Mouse (Mus musculus): ENCODE measurements around the gene Gpr139.

The Gpr139 gene

DNA sequence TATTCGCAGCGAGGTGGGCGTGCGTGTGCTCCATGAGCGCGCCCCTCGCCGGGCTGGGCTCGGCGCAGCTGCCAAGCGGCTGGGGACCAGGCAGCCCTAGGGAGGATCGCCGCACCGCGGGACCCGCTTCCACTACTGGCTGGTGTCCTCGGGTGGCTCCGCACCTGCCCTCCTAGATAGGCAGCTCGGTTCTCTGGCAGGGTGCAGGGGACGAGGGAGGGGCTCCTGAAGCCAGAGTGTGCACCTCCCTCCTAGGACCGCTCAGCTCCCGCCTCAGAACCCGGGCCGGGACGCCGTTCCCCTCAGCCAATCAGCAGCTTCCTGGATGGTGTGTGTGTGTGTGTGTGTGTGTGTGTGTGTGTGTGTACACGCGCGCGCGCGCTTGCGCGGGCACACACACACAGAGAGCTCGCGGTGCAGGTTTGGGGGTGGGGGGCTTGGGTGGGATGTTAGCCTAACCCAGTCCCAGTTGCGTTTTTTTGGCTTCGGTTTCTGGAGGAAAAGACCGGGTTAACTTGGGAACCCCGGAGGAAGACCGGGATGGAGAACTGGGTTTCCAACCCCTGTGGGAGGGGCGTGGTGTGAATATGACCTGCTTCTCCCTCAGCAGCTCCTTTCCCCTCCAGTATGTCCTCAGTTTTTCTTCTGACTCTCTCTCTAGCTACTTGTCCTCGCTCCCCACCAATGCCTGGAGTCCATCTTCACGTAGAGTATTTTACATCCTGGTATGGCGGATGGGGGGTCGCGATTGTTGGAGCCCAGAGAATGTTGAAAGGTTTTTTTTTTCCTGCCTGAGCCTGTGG lies at the start of gene Gpr139:
Gene Gpr139 (minus strand): TSS at position 263 of the 803 bp plus-strand sequence.
- peak; percentile 62 to 74 for DNase-seq

DNA sequence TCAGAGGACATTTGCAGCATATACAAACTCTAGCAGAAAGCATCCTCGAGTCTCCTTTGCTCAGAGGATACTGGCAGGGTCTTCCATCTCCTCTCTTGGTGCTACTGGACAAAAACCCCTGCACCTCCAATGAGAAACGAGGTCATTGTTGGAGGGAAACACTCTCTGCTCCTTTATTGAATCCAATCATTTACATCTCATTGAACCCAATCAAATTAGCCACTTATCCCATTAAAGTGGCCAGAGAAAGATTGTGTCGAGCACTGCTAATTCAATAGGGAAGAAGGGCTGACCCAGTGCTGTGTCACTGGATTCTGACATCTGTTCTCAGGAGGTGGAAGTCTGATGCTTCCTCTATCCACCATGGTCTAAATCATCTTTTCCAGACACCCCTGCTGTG lies 46.6 kb upstream of the Gpr139 start:
- no peak for DNase-seq

DNA sequence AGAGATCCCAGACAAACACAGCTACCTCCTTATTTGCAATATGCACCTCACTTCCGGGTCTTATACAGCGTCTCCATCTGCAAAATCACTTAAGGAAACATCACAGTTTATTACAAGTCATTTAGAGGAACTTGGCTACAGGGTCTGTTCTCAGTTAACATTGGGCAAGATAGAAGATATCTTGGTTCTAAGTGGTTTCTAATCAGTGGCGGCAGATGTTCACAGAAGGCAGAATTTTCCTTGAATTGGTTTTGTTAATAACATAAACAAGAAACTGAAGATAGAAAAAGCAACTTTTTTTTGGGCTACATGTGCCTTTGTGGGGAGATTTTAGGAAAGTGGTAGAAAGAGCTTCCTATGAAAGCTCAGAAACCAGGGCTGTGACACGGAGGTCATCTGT lies 38.3 kb upstream of the Gpr139 start:
- DNase-seq, result no peak

DNA sequence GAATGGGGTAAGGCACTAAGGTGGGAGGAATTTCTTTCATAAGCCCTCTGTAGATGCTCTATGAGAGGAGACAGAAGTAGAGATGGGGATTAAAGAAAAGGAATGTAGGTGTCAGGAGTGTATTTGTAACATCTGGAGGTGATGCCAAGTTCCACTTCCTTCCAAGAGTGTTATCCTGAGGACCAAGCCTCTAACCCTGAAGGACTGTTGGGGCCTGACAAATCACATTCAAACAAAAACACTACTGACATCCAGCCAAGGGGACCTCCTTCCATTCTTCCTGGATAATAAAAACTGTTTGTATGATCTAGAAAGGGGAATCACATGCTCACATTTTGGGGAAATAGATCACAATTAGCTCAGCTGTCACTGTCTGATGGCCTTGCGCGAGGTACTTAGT lies 34.7 kb upstream of the Gpr139 start:
- no peak for DNase-seq

DNA sequence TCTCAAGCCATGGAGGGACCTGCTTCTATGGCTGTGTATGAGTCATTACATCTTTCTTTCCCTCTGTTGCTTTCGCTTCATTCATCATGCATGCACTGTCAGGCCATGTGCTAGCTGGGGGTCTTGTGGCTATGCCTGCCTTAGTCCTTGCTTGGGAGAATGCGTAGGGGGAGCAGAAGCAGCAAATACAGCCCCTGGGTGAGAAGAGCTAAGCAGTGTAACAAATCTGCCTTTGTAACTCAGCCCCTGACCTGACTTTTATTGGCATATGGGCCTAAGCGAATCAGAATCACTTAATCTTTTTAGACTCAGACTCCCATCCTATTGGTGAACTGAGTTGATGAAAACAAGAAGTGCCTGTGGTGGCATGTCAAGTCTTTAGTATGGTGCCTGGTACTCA lies 22.8 kb upstream of the Gpr139 start:
- no peak for DNase-seq

DNA sequence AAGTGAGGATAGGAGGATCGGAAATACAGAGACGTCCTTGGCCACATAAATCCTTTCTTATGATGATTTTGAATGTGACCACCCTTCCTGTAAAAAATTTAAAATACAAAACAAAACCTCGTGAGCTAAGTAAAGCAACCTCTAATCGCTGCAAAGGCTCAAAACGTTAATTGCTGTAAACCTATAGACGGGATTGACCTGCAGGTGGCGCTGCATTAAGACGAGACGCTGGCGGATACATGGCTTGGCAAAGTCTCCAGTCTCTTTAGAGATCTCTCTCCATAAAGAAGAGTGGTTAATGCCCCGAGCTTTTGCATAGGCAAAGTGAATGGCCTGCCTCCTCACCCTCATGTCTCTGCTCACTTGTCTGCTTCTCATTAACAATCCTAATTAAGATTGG lies 2.0 kb upstream of the Gpr139 start:
- DNase-seq, result peak; percentile 67 to 85

DNA sequence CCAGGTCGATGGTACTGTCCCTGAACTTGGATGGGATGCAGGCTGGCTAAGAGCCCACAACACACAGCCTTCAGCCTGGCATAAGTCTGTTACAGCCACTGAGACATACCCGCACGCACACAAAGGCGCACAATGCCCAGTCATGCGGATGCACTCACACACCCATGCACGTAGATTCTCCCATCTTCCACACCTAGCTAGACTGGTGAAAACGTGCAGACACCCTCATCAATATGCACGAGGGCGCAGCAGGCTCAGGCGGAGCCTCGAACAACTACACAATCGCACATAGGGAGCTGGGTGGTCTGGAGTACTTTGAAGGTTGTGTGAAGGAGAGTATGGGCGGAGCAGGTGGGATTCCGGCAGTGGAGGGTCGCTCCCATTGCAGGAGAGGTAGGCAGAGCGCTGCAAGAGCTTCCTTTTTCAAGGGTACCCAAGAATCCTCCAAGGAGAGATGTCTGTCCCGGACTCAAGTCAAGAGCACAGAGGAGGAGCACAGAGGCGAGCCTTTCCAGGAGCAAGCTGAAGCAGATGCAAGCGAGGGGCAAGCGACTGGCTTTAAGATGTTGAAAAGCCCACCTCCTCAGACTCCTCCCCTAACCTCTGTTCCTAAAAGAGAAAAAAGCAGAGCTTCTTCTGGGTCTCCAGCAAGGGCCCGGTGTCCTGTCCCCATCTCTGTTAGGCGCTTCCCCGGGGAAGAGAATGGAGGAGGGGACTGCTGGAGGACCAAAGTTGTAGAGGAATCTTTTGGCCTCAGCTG lies 958 bp upstream of the Gpr139 start:
- peak; percentile 38 to 41 for DNase-seq

DNA sequence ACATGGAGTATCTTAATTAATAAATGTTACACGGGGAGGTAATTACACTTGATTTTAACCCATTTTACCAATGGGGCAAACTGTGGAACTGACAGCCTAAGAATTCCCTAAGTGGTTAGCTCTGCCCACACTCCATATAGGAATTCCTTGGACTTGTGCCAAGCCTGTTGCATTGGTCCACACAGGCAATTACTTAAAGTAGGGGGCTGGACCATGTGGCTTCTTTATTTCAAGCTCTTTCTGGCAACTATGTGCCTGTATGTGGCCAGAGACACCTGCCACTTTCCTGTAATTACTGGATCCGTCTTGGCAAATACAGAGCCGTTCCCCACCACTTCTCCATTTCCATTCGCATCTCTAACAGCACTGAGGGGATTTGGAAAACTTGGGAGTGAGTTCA lies 3.4 kb downstream of the Gpr139 start:
- DNase-seq, result no peak

DNA sequence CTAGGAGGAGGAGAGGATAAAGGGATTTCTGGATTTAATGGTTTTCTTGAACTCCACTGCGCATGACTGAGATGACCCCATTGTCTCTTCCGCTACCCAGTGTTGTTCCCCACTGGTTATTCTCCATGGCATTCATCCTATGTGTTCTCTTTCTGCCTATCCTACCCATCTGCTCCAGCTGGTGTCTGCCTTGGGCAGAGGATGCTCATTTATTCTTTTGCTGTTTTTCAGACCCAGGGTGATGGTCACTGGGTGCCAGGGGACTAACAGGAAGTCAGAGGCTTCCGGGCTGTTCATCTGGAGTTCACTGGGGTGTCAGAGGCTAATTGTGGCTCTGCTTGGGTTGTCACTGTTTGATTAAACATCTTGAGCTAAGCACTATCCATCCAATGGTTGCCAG lies 24.4 kb downstream of the Gpr139 start:
- no peak for DNase-seq

DNA sequence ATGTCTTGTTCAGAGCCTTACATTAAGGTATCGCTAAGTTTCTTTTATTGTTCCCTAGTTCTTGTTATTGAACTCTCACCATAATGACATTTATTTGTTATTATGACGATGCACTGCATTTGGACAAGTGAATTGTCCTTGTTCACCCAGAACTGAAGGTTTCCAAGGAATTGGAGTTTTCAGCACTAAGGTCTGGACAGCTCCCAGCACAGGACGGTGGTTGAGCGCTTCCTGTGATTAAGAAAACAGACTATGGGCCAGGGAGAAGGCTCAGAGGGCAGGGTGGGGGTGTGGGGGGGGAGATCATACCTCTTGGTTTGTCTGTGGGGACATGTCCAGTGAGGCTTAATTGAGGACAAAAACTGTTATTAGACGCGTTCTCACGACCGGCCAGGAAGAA lies 72.6 kb downstream of the Gpr139 start:
- no peak for DNase-seq

DNA sequence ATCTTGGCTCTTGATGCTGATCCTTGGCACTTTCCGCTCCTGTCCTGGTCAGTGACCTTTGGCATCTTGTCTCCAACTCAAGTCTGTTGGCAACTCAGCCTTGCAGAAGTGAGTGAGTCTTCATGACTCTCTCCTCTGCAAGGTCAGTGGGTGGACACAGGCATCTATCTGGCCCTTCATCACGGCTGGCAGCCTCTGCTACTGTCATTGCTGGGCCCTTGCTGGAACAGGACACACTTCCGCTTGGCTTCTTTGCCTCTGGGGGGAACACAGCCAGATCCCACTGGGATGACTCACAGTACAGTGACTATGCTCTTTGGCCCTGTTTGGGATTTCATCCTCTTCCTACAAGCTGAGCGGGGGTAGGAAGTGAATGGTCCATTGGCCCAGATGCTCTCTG lies 78.5 kb downstream of the Gpr139 start:
- peak; percentile 13 for DNase-seq

DNA sequence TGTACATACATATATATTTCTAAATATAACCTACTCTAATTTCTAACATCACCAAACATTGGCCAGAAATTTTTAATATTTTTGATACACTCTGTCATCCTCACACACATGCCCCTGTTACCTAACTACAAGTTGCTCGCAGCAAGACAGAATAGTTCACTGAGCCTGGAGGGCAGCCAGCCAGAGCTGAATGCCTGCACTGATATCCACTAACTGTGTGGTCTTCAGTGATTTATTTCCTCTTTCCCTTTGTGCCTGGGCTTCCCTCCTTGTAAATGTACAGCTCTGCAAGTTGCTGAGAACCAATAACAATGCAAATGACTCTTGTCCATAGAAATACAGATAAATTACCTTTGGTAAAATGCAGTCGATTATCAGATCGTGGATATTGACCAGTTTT lies 87.8 kb downstream of the Gpr139 start:
- DNase-seq, result no peak

Data from cerebellum, postnatal 14 days (tissue).